12 mouse cellular contexts compared by ENCODE assay signal in genomic region chr10:94037596-94037995, GRCm38 (mm10). TPM values are rescaled to one million over a fixed set of nuclear protein-coding genes. Genes with fewer than 3 reads are reported as not detected.
DNase-seq lines count a peak whose midpoint lies in the region; ATAC-seq and TF ChIP-seq lines count a peak whose summit lies in the region.
"Had no signal": no experiment of that assay in that cellular context is flagged by ENCODE, and none has a peak within 500 bp of the region (broad histone marks: within the 10 kb centered on the region; RNA-seq: fewer than 3 reads in every experiment).

No protein-coding gene starts in this region.

- H3K4me3 ChIP-seq in hindbrain, postnatal 0 days (ENCODE audit: low read length): peak overlapping the region; percentile 67; the same call in 1 of the 2 replicates
- H3K4me3 ChIP-seq in hindbrain, embryonic 11.5 days (ENCODE audit: low read depth, low read length): no peak overlapping the region
- peak overlapping the region; percentile 90; the same call in 1 of the 2 replicates for H3K4me3 ChIP-seq in lung, postnatal 0 days (ENCODE audit: low read depth, low read length)
- no peak overlapping the region; the same call in 1 of the 2 replicates for H3K4me3 ChIP-seq in intestine, postnatal 0 days (ENCODE audit: low read depth, low read length)
- no peak overlapping the region for H3K4me3 ChIP-seq in neural tube, embryonic 15.5 days (replicated peaks)

- no peak for TF ChIP-seq EP300 in lung, postnatal 0 days (IDR thresholded peaks at IDR 0.05)

- no peaks in the 10 kb centered on the region for H3K27me3 ChIP-seq in hindbrain, postnatal 0 days (ENCODE audit: insufficient read depth, low read length)
- H3K27me3 ChIP-seq in hindbrain, embryonic 11.5 days (ENCODE audit: control insufficient read depth, insufficient read depth, low read length): no peaks in the 10 kb centered on the region
- H3K27me3 ChIP-seq in lung, postnatal 0 days (replicated peaks; ENCODE audit: insufficient read depth, low read length): no peaks in the 10 kb centered on the region
- H3K27me3 ChIP-seq in intestine, postnatal 0 days (replicated peaks; ENCODE audit: control insufficient read depth, insufficient read depth, low read length): no peaks in the 10 kb centered on the region
- H3K27me3 ChIP-seq in neural tube, embryonic 15.5 days (replicated peaks): no peaks in the 10 kb centered on the region

- ATAC-seq in hindbrain, postnatal 0 days: no peak
- ATAC-seq in hindbrain, embryonic 11.5 days (ENCODE audit: low FRiP score): no peak
- ATAC-seq in lung, postnatal 0 days: no peak
- no peak for ATAC-seq in intestine, postnatal 0 days
- no peak for ATAC-seq in neural tube, embryonic 15.5 days (ENCODE audit: low FRiP score)

- no peaks in the 10 kb centered on the region for H3K9me3 ChIP-seq in hindbrain, postnatal 0 days (ENCODE audit: low read length)
- H3K9me3 ChIP-seq in hindbrain, embryonic 11.5 days (ENCODE audit: control insufficient read depth, low read length): no peaks in the 10 kb centered on the region
- H3K9me3 ChIP-seq in lung, postnatal 0 days (ENCODE audit: low read length): no peaks in the 10 kb centered on the region
- no peaks in the 10 kb centered on the region for H3K9me3 ChIP-seq in intestine, postnatal 0 days (ENCODE audit: control insufficient read depth)
- H3K9me3 ChIP-seq in neural tube, embryonic 15.5 days (replicated peaks): no peaks in the 10 kb centered on the region

- 73% methylated on average over 4 of the region's 4 CpGs for WGBS in hindbrain, postnatal 0 days
- 84% methylated on average over 4 of the region's 4 CpGs for WGBS in hindbrain, embryonic 11.5 days
- 54% methylated on average over 4 of the region's 4 CpGs for WGBS in lung, postnatal 0 days
- WGBS in intestine, postnatal 0 days: 65% methylated on average over 4 of the region's 4 CpGs
- WGBS in neural tube, embryonic 15.5 days: 74% methylated on average over 4 of the region's 4 CpGs

- H3K9ac ChIP-seq in hindbrain, postnatal 0 days (replicated peaks; ENCODE audit: low read length): no peak overlapping the region
- H3K9ac ChIP-seq in hindbrain, embryonic 11.5 days (ENCODE audit: low read depth, low read length): no peak overlapping the region
- H3K9ac ChIP-seq in lung, postnatal 0 days (replicated peaks; ENCODE audit: low read depth): no peak overlapping the region
- H3K9ac ChIP-seq in intestine, postnatal 0 days (ENCODE audit: low read depth, low read length): no peak overlapping the region
- no peak overlapping the region for H3K9ac ChIP-seq in neural tube, embryonic 15.5 days (replicated peaks)

- peaks cover 15% of the 10 kb centered on the region for H3K4me1 ChIP-seq in hindbrain, postnatal 0 days (ENCODE audit: insufficient read depth, low read length)
- H3K4me1 ChIP-seq in hindbrain, embryonic 11.5 days (replicated peaks; ENCODE audit: control insufficient read depth, insufficient read depth, low read length): no peaks in the 10 kb centered on the region
- peaks cover 8% of the 10 kb centered on the region for H3K4me1 ChIP-seq in lung, postnatal 0 days (ENCODE audit: insufficient read depth, low read depth, low read length)
- no peaks in the 10 kb centered on the region for H3K4me1 ChIP-seq in intestine, postnatal 0 days (replicated peaks; ENCODE audit: control insufficient read depth, insufficient read depth, low read length)
- peaks cover 25% of the 10 kb centered on the region for H3K4me1 ChIP-seq in neural tube, embryonic 15.5 days

- H3K4me2 ChIP-seq in hindbrain, postnatal 0 days (ENCODE audit: low read depth, low read length): peak overlapping the region; percentile 72
- no peak overlapping the region for H3K4me2 ChIP-seq in hindbrain, embryonic 11.5 days (replicated peaks; ENCODE audit: low read depth, low read length)
- peak overlapping the region; percentile 73; the same call in 1 of the 2 replicates for H3K4me2 ChIP-seq in lung, postnatal 0 days (replicated peaks; ENCODE audit: low read depth, low read length)
- H3K4me2 ChIP-seq in intestine, postnatal 0 days (replicated peaks; ENCODE audit: low read depth): peak overlapping the region; percentile 82
- H3K4me2 ChIP-seq in neural tube, embryonic 15.5 days: peak overlapping the region; percentile 88; the same call in 1 of the 2 replicates

- no peak for TF ChIP-seq CTCF in hindbrain, postnatal 0 days (IDR thresholded peaks at IDR 0.05; ENCODE audit: low read depth)
- TF ChIP-seq CTCF in lung, postnatal 0 days (IDR thresholded peaks at IDR 0.05): no peak
- no peak for TF ChIP-seq CTCF in intestine, postnatal 0 days (IDR thresholded peaks at IDR 0.05; ENCODE audit: low read depth)

- DNase-seq in hindbrain, postnatal 0 days (ENCODE audit: low spot score): no peak
- no peak for DNase-seq in hindbrain, embryonic 11.5 days (ENCODE audit: low spot score)
- no peak for DNase-seq in lung, postnatal 0 days (ENCODE audit: low spot score)
- no peak for DNase-seq in lung, postnatal 10 days
- DNase-seq in layer of hippocampus, postnatal 10 days (ENCODE audit: low spot score in 2 of 2): no peak
- DNase-seq: adrenal gland, adult 8-10 months; cerebellum, postnatal 36 days; midbrain, embryonic 14.5 days; right cerebral cortex, postnatal 25 days; thymus, postnatal 36 days had no signal

- H3K27ac ChIP-seq in hindbrain, postnatal 0 days: no peak overlapping the region
- H3K27ac ChIP-seq in hindbrain, embryonic 11.5 days (ENCODE audit: low read depth, low read length): no peak overlapping the region
- H3K27ac ChIP-seq in lung, postnatal 0 days (ENCODE audit: low read length): no peak overlapping the region
- H3K27ac ChIP-seq in intestine, postnatal 0 days (ENCODE audit: low read depth, low read length): no peak overlapping the region
- H3K27ac ChIP-seq in neural tube, embryonic 15.5 days (replicated peaks): no peak overlapping the region

- H3K36me3 ChIP-seq in hindbrain, postnatal 0 days (ENCODE audit: insufficient read depth, low read length): no peaks in the 10 kb centered on the region
- no peaks in the 10 kb centered on the region for H3K36me3 ChIP-seq in hindbrain, embryonic 11.5 days (ENCODE audit: control insufficient read depth, insufficient read depth, low read length)
- no peaks in the 10 kb centered on the region for H3K36me3 ChIP-seq in lung, postnatal 0 days (ENCODE audit: insufficient read depth, low read length)
- no peaks in the 10 kb centered on the region for H3K36me3 ChIP-seq in intestine, postnatal 0 days (ENCODE audit: control insufficient read depth, insufficient read depth)
- no peaks in the 10 kb centered on the region for H3K36me3 ChIP-seq in neural tube, embryonic 15.5 days

RNA-seq across cellular contexts. Expression of gene Fgd6, which starts 1.8 kb away (rescaled TPM):
- total RNA-seq in hindbrain, postnatal 0 days (2014; rRNA removed): 4.7 and 5.2 TPM in 2 replicates
- 1.9 and 2.0 TPM in 2 replicates for polyA plus RNA-seq in hindbrain, postnatal 0 days (2015; fragmentation: Nextera tagmentation; extraction: Ambion mirVana)
- polyA plus RNA-seq in hindbrain, embryonic 11.5 days (2014; fragmentation: Nextera tagmentation; extraction: Ambion mirVana): 5.0 and 6.7 TPM in 2 replicates
- 3.2 and 4.1 TPM in 2 replicates for polyA plus RNA-seq in lung, postnatal 0 days (2015; fragmentation: Nextera tagmentation; extraction: Ambion mirVana)
- 2.2 and 2.5 TPM in 2 replicates for polyA plus RNA-seq in intestine, postnatal 0 days (2015; fragmentation: Nextera tagmentation; extraction: Ambion mirVana)
- 1.8 and 2.3 TPM in 2 replicates for polyA plus RNA-seq in neural tube, embryonic 15.5 days (2015; fragmentation: Nextera tagmentation; extraction: Ambion mirVana)
- 1 to 10 TPM; 8.5 to 8.9 TPM for total RNA-seq in layer of hippocampus, postnatal 10 days (2021)

RNA-seq across cellular contexts. Expression of gene Vezt, which starts 2.0 kb away (rescaled TPM):
- total RNA-seq in hindbrain, postnatal 0 days (2014; rRNA removed): 38.6 and 51.6 TPM in 2 replicates
- 33.3 and 34.4 TPM in 2 replicates for polyA plus RNA-seq in hindbrain, postnatal 0 days (2015; fragmentation: Nextera tagmentation; extraction: Ambion mirVana)
- polyA plus RNA-seq in hindbrain, embryonic 11.5 days (2014; fragmentation: Nextera tagmentation; extraction: Ambion mirVana): 45.0 and 45.6 TPM in 2 replicates
- 14.3 and 17.7 TPM in 2 replicates for polyA plus RNA-seq in lung, postnatal 0 days (2015; fragmentation: Nextera tagmentation; extraction: Ambion mirVana)
- 10.2 and 10.6 TPM in 2 replicates for polyA plus RNA-seq in intestine, postnatal 0 days (2015; fragmentation: Nextera tagmentation; extraction: Ambion mirVana)
- polyA plus RNA-seq in neural tube, embryonic 15.5 days (2015; fragmentation: Nextera tagmentation; extraction: Ambion mirVana): 42.3 and 43.1 TPM in 2 replicates
- total RNA-seq in layer of hippocampus, postnatal 10 days (2021): 10 to 100 TPM; 78.5 to 94.9 TPM

Comparison
In these comparisons a context has a peak if more than half of its experiments do, and no peak if none do; other contexts are left out.
1. H3K4me3 ChIP-seq: peak in hindbrain, postnatal 0 days (single experiment) and lung, postnatal 0 days (single experiment); none in hindbrain, embryonic 11.5 days (single experiment), intestine, postnatal 0 days (single experiment) and neural tube, embryonic 15.5 days (single experiment).